Mouse (Mus musculus): Measurements from ENCODE around the gene Slc6a1.

Gene Slc6a1

DNA sequence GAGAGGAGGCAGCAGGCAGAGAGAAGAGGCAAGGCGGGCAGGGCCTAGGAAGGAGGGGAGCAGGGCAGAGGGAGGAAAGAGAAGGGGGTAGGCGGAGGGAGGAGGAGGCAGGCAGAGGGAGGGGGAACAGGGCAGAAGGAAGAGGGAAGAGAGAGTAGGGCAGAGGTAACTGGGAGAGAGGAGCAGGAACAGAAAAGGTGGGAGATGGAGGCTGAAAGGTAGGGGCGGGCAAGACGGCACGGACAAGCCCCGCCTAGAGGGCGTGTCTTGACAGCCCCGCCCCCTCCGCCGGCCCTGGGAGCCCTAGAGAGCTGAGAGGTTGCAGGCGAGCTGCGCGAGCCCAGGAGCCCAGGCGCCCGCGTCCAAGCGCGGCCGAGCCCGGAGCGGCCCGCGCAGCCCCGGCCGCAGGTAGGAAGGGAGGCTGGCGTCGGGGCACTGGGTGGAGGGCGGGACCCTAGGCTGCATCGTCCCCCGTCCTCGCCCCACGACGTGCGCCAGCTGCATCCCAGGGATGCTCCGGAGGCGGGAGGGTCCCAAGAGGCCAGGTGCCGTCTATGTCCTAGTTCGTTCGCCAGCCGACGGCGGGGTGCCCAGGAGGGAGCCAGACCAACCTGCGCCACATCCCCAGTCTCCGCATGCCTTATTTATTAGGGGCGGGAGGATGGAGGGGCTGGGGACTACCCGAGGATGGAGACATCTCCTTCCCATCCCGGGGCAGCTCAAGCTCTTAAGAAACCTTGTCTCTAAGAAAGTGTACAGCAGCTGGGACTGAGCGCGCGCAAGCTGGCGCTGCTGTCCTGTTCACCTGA is at the start of gene Slc6a1:
Gene Slc6a1, plus strand, starts transcription at position 167 of the 809 bp plus-strand sequence.
- DNase-seq, result peak; percentile 78

DNA sequence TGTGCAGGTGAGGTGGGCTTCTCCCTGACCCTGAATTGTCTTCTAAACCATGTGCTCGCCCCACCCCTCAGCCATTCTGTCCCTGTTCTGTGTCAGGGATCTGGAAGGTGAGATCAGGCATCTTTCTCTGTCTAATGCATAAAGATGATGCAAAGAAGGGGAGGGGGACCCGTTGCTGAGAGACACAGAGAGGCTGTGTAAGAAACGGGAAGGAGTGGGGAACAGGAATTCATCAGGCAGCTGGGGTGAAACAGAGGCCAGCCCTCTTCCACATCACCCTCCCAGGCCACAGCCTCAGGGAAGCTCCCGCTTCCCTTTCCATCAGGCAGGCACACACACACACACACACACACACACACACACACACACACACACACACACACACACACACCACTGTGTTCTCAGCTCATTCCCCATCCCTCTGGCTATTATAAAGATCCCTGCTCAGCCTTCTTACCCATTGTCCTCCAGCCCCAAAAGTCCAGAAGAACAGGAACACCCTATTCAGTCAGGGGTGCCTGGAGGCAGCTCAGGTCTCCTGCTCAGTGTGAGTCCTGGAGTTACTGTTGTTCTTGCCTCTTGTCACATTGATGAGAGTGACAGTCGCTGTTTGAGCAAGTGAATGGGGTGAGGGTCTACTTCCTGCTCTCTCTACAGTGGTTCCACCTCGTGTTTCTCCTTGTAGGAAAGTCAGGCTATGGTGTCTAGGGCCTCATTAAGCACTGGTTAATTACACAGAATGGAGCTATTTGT is 43.4 kb upstream of the Slc6a1 start:
- no peak for DNase-seq

DNA sequence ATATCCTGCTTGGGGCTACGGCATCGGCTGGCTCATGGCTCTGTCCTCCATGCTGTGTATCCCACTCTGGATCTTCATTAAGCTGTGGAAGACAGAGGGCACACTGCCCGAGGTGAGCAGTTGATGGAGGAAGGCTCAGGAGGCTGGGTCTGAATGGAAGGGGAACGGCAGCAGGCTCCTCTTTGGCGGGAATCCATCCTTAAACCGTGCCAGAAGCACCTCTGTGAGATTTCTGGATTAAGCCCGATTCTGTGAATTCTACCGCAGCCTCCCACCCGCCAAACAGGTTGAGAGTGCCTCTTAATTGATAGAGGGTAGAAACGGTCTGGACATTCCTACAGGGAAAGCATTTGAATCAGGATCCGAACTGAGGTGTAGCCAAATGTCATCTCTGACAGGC is 36.8 kb upstream of the Slc6a1 start:
- no peak for DNase-seq

DNA sequence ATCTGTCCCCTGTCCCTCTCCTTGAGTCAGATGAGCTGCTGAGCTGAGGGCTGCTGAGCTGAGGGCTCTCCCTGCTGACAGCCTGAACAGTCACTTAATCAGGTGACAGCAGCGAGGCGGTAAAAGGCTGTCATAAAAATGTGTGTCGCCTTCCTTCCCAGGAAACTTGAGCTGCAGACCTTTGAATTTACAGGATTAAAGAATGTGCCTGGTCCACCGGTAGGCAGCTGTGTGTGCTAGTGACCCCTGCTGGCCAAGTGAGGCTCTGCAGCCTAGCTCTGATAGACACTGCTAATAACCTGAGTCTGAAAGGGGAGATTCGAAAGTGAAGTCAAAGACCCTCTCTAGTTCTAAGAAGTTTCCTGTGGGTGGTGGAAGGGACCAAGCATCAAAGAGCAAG is 32.1 kb upstream of the Slc6a1 start:
- peak; percentile 54 for DNase-seq

DNA sequence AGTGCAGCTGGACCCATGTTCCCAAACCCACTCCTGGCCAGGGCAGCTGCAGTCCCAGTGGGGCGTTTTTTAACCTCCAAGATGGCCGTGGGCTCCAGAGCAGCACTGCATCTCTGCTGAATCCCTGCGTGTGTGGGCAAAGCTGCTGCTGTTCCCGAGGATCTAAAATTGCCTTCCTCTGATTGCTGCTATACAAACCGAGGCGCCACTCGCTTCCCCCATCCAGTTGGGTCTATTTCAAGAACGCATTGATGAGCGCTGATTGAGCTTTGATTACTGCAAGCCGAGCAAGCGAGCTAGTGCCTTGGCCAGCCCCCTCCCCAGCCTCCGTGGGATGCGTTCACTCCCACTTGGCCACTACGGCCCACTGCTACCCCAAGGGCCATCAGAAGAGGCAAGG is 27.5 kb upstream of the Slc6a1 start:
- peak; percentile 56 for DNase-seq

DNA sequence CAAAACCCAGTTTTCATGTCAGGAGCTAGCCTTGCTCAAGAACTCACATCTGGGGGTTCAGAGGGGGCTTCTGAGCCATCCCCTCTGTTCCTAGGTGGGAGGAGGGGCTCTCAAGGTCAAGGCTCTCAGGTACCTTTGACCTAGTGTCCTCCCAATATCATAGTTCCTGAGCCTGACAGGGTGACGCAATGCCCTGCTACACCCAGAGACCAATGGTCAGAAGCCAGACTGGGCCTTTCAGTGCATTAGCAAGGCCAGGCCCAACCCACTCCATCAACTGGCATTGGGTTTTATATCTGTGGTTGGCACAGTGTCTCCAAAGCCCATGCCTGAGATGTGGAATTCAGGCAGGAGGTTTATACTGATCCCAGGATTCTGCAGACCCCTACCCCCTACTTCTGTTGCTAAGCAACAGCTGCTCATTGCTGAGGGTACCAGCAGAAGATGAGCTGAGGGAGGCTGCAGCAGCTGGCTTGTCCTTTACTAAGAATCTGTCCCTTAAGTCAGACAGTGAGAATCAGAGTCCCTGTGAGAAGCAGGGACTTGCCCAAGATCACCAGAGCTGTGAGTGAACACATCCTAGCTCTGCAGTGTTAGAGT is 24.6 kb upstream of the Slc6a1 start:
- no peak for DNase-seq

DNA sequence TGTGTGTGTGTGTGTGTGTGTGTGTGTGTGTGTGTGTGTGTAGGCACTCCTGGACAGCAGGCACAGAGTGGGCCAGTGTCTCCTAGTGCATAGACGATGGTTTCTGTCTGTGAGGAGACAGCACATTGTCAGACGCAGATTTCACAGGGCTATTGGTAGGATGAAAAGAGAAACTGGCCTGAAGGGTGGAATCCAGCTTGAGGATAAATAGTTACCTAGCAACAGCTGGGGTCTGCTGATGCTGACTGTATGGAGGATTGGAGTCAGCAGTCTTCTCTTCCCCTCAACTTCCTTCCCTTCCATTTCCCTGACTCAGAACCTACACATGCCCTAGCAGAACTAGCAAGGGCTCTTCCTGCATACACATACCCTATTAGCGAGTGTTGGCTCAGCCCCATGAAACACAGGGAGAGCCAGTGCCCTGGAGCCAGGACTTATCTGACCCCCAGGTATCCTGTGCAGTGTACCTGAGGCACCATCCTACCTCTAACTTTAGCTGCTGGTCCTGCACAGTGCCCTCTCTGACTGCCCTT is 23.7 kb upstream of the Slc6a1 start:
- no peak for DNase-seq

DNA sequence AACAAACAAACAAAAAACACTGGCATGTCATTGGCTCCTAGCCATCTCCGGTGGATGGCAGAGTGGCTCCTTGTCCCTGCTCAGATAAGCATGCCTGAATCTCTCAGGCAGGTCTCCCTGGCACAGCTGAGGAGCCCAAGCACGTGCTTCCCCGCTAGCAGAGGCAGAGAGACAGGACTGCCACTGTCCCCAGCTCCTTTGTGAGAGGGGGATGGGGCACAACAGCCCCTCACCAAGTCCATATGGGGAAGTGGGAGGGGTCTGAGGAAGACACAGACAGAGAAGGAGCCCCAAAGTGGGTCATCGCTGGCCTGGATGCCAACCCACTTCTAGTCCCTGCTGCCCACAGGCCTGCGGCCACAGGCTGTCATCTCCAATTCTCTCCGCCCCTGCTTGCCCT is 20.8 kb upstream of the Slc6a1 start:
- no peak for DNase-seq

DNA sequence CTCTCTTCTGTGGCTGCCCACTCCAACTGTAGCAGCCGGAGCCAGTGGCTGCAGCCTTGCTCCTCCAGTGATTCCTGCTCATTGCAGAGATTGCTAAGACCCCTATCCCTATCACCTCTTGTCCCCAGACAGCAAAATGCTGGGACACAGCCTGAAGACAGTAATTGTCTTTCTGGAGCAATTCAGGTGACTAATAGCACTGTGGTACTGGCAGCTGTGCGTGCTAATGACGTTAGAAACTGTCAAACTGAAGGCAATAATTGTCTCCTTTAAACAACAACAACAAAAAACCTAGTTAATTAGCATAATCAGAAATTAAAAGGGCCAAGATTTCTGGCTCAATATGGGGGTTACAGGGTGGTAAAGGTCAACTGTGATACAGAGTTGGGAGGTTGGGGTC is 18.4 kb upstream of the Slc6a1 start:
- no peak for DNase-seq

DNA sequence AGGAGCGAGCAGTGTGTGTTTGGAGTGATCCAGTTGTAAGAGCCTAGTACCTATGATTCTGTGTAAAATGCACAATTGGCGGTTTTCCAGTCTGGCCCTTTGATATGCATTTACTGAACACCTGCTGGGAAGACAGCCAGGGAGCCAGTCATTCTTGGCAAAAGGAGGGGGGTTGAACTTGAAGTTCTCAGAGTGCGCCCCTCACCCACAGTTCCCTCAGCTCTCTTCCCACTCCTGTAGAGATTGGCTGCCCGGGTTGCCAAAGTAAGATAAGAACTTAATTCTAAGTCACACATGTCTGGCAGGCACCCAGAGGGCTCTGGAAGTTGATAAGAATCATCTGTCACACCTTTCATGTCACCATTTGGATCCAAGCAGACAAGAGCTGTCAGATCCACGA is 18.0 kb upstream of the Slc6a1 start:
- DNase-seq, result no peak

DNA sequence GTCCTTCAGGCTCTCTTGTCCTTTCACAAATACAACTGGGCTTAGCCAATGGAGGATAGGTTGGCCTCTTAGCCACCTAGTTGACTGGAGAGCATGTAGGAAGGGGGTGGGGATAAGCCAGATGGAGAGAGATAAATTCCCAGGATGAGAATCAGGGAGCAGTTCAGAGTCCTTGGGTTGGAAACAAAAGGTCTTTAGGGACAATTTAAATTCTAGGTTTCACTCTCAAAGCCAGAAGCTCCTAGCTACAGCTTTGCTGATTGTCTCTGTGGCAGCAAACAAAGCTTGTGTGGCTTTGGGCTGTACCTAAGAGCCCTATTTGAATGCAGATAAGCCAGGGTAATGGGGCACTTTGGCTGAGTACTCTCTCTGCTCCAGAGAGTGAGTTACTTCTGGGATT is 16.2 kb upstream of the Slc6a1 start:
- DNase-seq, result no peak

DNA sequence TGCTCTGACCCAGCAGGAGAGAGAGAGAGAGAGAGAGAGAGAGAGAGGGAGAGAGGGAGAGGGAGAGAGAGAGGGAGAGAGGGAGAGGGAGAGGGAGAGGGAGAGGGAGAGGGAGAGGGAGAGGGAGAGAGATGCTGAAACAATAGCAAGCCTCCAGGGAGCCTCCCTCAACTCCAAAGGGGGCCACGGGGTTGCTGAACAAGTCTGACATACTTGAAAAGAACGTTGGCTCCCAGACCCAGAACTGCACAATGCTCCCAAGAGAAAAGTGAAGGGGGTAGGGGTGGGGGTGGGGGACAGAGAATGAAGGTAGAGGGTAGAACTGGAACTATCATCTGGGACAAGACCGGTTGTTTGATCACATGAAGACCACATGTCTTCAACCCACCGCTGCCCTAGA is 14.5 kb upstream of the Slc6a1 start:
- no peak for DNase-seq

DNA sequence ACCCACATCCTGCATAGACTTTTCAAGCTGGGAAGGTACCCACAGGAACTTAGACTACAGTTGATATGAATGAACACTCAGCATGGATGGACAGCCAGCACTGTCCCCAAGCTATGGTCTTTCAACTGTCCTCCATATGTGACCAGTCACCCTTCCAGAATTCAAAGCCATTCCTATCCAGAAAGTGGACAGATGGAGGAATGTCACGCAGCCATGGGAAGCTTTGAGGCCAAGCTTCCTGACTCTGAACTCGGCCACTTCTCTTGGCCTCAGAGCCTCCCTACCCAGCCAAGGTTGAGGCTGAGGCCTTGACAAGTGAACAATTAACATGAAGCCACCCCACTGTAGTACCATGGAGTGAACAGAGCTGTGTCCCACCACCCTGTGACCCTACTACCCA is 12.8 kb upstream of the Slc6a1 start:
- DNase-seq, result no peak

DNA sequence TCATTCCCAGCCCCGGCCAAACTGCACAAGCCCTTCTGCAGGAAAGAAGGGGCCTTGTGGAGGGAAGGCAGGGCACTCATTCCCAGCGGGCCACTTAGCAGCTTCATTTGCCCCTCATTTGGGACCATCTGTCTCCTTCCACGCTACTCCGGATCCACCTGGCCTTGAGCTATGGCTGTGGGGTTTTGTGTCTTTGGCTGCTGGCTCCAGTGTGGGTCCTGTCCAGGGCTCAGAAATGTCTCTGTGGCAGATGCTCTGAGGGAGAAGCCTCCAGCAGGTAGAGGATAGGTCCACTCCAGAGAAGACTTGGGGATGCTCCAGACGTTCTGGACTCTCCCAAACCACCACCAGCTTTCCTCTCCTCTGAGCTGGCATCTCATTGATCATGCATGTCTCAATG is 11.6 kb upstream of the Slc6a1 start:
- no peak for DNase-seq

DNA sequence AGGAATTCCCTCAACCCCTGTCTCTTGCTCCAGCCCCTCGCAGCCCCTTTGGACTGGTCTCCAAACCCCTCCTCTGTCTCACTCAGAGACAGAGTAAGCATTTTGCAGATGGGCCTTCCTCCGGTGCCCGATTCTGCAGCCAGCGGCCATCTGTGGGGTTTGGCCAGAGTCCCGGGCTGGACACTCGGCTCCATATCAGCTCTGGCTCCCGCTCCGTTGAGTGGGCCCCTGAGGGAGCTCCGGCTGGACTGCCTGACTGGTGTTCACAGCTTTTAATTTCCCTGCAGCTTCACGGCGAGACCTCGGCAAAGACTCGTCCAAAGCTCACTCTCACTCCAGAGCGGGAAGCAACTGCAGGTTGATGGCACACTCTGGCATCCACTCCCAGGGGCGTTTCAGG is 10.2 kb upstream of the Slc6a1 start:
- DNase-seq, result peak; percentile 41

DNA sequence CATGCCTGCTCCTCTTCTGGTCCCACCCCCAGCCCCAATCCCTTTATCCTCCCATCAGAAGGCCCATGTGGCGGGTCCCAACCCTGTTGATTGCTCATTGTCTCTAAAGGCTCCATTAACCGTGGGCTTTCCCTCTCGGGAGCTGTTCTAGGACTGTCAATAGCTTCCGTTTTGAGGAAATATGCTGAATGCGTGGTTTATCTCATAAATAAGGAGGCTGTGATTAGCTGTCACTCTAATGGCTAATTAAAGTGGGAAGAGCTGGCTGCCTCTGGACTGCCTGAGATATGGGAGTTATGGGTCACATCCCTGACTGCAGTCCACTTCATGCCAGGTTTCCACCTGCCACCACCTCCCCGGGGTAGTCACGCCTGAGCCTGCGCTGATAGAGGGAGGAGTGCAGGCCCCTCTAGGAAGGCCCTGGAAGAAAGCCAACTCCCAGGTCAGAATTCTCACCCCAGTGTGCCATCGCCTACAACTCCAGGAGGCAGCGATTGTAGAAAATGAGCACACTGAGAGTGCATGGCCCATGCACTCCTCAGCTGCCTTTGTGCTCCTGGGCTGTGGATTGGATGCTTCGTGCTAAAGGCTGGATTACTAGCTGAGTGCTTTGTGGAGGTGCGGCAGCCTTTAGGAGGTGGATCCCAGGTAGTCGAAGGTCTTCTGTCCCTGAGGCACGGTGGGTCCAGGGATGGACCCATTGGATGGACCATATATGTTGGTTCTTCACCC is 8.3 kb upstream of the Slc6a1 start:
- no peak for DNase-seq

DNA sequence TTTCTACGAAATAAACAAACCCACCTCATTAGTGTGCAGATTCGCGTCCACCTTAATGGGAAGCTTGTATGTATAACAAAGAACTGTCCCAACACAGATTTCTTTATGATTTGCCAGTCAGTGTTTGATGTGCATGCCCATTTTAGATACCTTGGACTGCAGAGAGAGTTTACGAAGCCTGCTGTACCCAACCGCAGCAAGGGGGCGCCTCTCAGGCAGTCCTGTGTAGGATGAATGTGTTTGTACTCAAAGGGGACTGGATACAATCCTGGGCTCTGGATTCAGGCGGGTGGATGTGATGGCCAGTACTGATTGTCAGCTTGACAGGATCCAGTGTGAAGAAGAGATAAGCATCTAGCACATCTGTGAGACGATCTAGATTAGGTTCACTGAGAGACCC is 6.6 kb upstream of the Slc6a1 start:
- no peak for DNase-seq

DNA sequence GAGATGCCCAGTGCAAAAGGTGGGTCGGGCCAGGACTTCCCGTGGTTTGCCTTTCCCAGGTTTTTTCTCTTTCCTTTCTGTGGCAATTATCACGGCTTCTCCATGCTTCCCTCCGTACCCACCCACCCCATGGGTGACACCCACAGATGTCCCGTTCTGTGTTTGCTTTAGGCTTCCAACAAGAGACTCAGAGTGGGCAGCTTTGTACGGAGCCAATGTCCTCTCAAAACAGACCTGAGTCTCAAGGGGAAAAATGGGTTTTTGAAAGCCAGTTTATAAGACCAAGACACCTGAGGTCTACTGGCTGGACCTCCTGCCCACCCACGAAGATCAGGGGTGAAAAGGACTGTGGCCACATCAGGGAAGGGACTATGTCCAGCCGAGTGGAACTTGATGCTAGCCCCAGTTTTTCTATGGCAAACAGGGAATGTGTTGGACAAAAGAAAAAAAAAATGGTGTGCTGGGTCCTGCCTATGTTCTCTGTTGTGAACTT is 889 bp downstream of the Slc6a1 start:
- DNase-seq, result no peak

DNA sequence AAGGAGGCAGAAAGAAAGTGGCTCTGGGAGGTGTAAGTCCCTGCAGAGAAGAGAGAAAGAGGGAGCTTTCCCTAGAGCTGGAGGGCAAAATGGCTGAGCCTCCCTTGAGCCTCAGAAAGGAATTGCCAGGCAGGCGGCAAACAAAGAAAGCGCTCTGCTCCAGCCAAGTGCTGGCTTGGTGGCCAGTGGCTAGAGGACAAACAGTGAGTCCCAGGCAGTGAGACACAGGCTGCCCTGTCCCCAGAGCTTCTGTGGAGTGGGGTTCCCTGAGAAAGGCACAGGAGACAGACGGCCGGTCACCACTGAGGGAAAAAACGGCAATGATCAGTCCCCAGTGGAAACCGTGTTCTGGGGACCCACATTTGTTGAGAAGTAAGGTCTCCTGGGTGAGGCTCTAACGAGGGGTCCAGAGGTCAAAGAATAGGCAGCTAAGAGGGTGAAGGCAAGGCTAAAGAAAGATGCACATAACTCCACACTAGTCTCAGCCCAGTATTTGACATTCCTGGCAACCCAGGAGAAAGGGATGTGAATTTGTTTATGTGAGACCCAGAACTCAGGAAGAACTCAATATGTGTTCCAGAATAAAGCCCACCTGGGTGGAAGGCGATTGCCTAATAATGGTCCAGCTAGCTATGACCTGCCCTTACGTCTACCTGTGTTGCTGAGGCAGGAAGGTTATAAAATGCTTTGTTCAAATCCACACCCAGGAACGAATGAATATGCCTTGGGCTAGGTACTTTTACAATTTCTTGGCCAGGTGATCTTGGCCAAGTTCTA is 1.7 kb downstream of the Slc6a1 start:
- DNase-seq, result peak; percentile 81

DNA sequence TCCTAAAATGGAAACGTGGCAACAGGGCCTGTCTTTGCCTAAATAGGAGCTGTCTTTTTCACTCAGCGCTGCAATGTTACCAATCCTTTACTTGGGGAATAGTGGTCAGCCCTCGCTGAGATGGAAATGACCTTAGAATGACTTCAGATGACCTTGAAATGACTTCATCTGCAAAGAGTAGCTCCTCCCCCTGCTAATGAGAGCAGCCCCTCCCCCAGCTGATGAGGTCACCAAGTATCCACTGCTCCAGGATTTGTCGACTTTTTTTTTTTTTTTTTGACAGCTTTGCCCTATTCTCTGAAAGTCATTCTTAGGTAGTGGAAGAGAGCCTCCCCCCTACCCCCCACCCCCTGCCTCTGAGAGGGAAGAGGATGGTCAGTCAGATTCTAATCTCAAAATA is 3.0 kb downstream of the Slc6a1 start:
- DNase-seq, result no peak

DNA sequence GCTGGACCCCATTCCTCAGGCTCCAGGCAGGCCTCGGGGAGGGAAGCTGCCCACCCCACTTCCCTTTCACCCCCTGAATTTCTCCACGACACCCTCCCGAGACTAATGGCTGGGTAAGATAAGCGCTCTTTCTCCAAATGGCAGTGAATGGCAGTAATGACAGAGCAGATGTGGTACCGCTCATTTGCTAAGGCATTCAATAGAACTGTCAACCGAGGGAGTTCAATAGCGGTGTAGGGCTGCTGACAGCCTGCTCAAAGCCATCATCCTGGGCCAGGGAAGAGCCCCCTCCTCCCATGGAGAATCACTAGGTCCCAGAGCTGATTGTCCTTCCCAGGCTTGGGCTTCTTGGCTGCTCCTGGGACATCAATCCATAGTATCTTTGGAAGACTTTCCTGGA is 6.7 kb downstream of the Slc6a1 start:
- DNase-seq, result no peak

DNA sequence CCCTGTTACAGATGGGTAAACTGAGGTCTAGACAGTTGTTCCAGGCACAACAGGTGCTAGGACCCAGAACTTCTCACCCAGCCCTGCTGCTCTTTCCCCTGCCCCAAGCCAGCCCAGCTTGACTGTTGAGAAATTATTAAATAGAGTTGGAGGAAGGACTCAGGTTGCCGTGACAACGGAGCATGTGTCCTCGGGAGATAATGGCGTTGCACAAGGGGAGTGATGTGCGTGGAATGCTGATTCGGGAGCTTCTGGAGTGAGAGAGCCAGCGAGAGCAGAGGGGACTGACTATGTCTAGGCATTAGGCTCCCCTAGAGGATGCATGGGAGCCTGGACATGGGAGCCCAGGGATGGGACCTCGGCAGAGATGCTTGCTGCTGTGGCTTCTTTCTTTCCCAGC is 7.7 kb downstream of the Slc6a1 start:
- DNase-seq, result peak; percentile 89

All from layer of hippocampus, adult 9-11 months (tissue).